Mouse (Mus musculus) erythroblast, adult 5-6 weeks (primary cell): ENCODE measurements around the gene Slc9a3r1. TPM values are rescaled to one million over a fixed set of nuclear protein-coding genes. Genes with fewer than 3 reads are reported as not detected.

Source experiments
- ATAC-seq: replicated peaks from 2 replicates; pipeline ENCODE4 v1.8.0; 2016; ENCODE audit warnings: moderate number of reproducible peaks, mild to moderate bottlenecking, moderate TSS enrichment, inconsistent platforms; ENCODE audit not compliant: poor library complexity, low FRiP score, severe bottlenecking
- total RNA-seq, 2 experiments: library from RNA; stranded (forward) in 1 of 2; stranded (reverse) in 1 of 2; fragments of 150-400 nt in 1 of 2; fragments of 200-764, 138-1000 nt in 1 of 2; gene quantifications; 2 replicates each; pipeline versions ENCODE4 v1.2.3 to v1.2.4; 2015 to 2017; ENCODE audit warnings: low replicate concordance in 2 of 2

The Slc9a3r1 gene
- total RNA-seq, 2 experiments from 2014 or later: 19.1 to 22.5 TPM

DNA sequence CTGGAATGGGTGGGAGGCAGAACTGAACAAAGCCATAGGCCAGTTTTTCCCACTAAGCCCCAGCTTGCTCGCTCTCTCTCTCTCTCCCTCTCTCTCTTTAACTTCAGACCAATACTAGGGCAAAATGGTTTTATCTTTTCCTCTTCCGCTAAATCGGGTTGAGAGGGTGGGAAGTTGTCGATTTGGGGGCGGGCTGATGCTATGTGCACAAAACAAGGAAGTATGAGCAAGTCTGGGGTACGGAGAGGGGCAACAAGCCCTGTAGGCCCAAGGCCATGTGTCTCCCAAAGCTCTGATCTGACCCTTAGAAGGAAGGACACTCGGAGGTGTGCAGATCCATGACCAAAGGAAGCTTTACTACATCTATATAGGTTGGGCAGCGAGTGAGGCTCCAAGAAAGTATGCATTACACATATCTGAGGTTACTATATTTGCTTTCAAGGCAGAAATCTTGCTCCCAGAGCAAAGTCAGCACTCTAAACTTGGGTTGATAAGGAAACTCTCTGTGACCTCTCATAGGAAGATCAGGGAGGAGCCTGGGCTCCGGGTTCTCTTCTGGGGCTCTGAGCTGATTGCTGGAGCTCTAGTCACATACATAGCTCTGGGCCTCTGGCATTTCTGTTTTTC, 1.4 kb upstream of the Slc9a3r1 start:
- no peak for ATAC-seq

DNA sequence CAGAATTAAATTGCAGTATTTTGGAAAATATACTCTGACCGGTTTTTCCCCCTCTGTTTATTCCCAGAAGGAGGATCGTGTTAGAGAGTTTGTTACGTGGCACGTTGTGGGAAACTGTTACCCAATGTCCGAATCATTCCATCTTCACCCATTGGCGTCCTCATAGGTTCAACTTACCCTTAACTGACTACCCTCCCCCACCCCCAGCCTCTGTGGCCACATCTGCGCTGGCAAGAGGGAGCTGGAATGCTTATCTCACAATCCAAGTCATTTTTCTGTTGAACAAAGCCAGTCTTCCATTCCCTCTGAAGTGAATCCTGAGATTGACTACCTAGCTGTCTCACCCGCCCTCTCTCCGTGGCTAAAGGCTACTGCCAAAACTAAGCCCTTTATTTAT, 938 bp upstream of the Slc9a3r1 start:
- no peak for ATAC-seq

- ATAC-seq: no peak
Measured at GRCm38 (mm10) chr11:115163568-115164150, 518 bp downstream of the Slc9a3r1 start.

DNA sequence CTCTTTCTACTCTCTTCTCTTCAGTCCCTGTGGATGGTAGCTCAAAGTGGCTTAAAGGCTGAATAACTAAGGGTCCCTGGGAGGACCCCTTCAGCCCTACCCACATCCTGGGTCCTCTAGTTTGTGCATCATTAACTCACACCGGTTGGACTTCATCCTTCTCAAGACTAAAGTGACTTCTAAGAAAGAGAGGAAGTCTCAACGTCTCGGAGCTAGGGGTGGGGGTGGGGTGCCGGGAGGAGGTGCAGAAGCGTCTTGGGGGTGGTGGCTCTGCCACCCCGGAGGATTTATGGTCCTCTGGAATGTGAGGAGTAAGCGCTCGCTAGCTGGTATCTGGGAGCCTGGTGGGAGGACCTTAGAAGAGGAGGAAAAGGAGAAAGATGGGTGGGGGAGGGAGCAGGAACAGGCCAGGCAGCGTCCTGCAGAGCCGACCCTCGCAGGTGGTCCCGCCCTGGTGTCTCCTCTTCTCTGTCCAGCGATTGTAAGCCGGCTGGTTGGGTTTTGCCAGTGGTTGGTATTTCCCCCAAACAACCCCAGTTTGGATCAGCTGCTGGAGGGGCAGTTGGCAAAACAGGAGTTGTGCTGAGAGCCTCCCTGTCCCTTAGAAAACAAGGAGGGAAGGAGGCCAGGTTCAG, 1.3 kb downstream of the Slc9a3r1 start:
- no peak for ATAC-seq

DNA sequence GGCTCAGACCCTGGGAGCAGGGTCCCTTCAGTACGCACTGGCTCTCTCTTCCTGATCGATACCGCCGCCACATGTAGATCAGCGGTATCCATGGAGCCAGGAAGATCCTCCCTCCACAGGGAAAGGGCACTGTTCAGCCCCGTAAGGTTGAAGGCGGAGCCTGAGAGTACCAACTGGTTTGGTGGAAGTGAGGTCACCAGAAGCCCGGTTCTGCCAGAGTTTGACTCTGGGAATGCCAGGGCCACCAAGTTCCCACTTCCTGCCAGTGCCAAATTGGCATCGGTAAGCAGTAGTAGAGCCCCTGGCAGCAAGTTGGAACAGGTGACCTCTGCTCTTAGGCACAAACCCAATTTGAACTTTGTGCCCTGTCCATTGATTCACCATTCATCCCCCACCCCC, 1.8 kb downstream of the Slc9a3r1 start:
- no peak for ATAC-seq

- ATAC-seq: no peak
Measured at GRCm38 (mm10) chr11:115166776-115167175, 3.6 kb downstream of the Slc9a3r1 start.

- ATAC-seq: no peak
Measured at GRCm38 (mm10) chr11:115167631-115168249, 4.6 kb downstream of the Slc9a3r1 start.

DNA sequence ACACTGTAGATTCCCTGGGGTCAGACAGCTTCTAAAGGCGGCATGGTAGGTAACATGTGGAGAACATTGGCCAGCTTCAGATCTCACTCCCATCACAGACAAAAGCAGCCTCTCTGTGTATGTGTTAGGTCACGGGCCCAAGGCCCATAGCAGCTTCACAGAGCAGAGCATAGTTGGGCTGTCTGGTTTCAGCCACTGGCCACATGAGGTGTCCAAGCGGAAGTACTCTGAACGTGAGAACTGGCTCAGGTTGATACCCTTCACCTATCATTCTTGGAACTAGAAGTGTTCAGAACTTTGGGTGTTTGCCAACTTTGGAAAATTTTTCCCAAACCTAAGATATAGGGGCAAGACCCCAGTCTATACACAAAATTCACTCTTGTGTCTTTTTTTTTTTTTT, 6.3 kb downstream of the Slc9a3r1 start:
- ATAC-seq: no peak

- no peak for ATAC-seq
Measured at GRCm38 (mm10) chr11:115171125-115171524, 8.0 kb downstream of the Slc9a3r1 start.

DNA sequence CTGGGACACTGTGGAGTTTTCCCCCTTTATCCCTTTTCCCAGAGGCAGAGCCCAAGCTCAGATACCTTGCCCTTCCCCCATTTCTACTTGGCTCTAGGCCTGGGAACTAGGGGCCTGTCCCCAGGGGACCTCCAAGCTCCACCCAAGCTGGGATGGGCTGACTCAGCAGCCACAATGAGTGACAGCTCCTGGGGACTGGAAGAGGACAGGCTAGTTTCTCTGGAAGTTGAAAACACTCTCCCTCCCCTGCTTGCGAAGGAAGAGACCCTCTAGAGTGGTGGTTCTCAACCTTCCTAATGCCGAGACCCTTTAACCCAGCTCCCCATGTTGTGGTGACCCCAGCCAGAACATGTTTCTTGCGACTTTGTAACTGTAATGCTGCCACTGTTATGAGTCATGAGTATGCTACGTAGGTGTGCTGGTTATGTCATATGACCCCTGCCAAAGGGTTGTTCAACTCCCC, 9.7 kb downstream of the Slc9a3r1 start:
- ATAC-seq: no peak

- no peak for ATAC-seq
Measured at GRCm38 (mm10) chr11:115173549-115174339, 10.6 kb downstream of the Slc9a3r1 start.

DNA sequence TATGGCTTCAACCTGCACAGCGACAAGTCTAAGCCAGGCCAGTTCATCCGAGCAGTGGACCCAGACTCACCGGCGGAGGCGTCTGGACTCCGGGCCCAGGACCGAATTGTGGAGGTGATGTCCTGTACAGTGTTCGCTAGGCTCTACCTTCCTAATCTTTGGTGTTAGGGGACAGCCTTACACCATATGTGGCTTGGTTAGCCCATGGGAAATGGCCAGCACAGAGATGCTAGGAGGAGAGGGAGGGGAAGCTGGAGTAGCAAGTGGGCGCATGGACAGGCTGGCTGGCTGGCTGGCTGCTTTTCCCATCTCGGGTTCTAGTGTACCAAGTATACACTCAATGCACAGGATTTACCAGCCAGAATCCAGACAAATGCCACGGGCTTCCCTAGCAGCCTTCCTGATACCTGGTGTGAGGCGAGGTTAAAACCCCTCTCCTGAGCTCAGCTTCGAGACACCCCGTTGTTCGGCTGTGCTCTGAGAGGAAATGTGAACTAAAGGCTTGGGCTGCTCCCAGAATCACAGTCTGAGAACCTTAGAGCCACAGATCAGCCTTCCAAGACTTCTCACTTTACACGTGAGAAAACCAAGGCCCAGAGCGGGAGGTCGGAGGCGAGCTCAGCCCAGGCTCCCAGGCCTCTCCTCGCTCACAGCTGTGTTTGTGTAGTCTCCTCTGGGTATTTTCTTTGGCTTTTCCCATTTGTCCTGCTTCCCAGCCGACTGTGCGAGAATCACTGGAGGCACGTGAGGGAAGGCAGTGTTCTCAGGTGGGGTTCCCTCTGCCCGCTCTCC, 13.5 kb downstream of the Slc9a3r1 start:
- no peak for ATAC-seq

DNA sequence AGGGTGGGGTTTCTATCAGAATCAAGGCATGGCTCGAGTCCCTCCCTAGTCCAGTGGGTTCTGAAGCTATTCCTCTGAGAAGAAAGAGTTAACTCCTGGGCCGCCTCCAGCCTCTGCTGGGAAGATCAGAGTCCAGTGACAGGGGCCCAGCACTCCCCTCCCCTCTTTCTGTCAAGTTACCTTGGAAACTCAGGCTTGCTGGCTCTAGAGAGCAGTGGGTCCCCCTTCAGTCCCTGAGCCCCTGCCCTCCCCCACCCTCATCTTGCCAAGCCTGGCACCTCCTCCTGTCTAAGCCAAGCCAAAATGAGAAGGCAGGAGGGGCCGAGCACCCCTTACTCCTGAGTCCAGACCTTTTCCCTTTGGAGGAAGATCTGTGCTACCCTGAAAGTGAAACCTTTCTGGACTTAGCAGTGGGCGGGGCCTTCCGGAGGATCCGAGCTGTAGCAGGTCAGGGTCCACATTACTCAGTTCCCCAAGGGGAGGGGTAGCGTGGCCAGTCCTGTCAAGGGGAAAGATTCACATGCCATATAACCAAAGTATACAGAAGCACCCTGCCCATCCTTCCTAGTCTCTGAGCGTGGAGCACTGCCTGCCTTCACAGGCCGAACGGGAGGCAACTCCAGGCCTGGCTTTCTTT, 14.5 kb downstream of the Slc9a3r1 start:
- no peak for ATAC-seq

DNA sequence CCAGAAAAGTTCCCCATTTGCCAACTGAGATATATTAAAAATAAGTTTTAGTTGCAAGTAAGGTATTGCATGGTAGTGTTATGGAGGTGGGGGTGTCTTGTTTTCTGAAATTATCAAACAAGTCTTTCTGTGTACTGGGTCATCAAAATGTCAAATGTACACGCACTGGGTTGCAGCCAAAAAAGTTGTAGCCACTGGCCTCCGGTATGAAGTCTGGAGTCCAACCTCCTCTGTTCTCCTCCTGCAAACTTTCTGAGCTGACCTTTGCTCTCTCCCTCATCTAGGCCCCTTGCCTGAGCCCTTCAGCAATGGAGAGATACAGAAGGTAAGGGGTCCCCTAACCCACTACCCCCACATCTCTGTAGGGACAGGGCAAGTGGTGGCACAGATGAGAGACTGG, 15.6 kb downstream of the Slc9a3r1 start:
- no peak for ATAC-seq

GRCm38 (mm10) chr11:115179191-115179590, 16.1 kb downstream of the Slc9a3r1 start:
- ATAC-seq: no peak

DNA sequence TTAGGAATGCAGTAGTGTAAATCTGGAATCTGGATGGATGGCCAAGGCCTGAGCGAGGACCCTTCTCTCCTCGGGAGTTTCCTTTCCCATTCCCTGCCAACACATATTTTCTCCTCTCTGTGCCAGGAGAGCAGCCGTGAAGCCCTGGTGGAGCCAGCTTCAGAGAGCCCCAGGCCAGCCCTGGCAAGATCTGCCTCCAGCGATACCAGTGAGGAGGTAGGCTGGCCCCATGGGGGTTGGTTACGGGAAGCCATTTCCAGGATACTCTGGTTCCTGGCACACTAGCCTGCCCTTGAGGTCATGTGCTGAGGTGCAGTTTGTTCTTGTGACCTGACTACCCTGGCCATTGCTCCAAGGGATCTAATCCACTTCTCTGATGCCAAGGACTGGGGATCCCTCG, 16.7 kb downstream of the Slc9a3r1 start:
- no peak for ATAC-seq

GRCm38 (mm10) chr11:115181913-115182638, 18.9 kb downstream of the Slc9a3r1 start:
- peak; percentile 61; the same call in 1 of the 2 replicates for ATAC-seq

DNA sequence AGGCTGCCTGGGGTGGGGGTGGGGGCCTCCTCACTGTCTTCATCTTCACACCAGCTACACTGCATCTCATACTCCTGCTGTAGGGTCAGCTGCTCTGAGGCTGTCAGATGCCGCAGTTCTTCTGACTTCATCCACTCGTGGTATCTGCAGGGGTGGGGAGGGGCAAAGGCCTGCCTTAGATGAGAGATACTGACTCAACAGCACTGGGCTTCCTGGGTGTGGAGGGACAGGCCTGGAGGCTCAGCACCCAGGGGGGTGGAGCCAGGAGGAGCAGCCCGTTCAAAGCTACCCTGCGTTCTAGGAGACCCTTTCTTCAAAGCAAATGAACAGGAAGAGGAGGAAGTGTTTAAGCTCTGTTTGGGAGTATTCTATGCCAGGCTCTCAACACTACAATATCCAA, 21.8 kb downstream of the Slc9a3r1 start:
- ATAC-seq: no peak
